Mouse (Mus musculus) kidney, embryonic 15.5 days (tissue): ENCODE results near the gene Samsn1. TPM values are rescaled to one million over a fixed set of nuclear protein-coding genes. Genes with fewer than 3 reads are reported as not detected.
"Not testable (repeated sequence)": the region's sequence is repeated elsewhere in the genome, so short reads cannot be mapped to it uniquely, and the experiment has no call there.

Experiments used
- ATAC-seq: fragments of 200-750 bp; cut with Nextera tagmentation; replicated peaks from 2 replicates; pipeline ENCODE4 v1.8.0; 2017; ENCODE audit warnings: moderate TSS enrichment; ENCODE audit not compliant: low FRiP score
- H3K27ac ChIP-seq: fragments of 300-500 bp; sonication (generic); 2 replicates; pipeline ENCODE4 v1.5.1; 2015; ENCODE audit warnings: mild to moderate bottlenecking, inconsistent platforms
- H3K27me3 ChIP-seq: fragments of 300-500 bp; sonication (generic); 2 replicates; pipeline ENCODE4 v1.6.1; 2015; ENCODE audit warnings: inconsistent platforms
- H3K36me3 ChIP-seq: fragments of 300-500 bp; sonication (generic); 2 replicates; pipeline ENCODE4 v1.6.1; 2015; ENCODE audit warnings: inconsistent platforms
- H3K4me1 ChIP-seq: fragments of 300-500 bp; sonication (generic); 2 replicates; pipeline ENCODE4 v1.6.1; 2015; ENCODE audit warnings: inconsistent platforms
- H3K4me2 ChIP-seq: fragments of 300-500 bp; sonication (generic); 2 replicates; pipeline ENCODE4 v1.6.1; 2015; ENCODE audit warnings: moderate library complexity, mild to moderate bottlenecking, inconsistent platforms
- H3K4me3 ChIP-seq: fragments of 300-500 bp; sonication (generic); replicated peaks from 2 replicates; pipeline ENCODE4 v1.5.1; 2015; ENCODE audit warnings: mild to moderate bottlenecking, inconsistent platforms
- H3K9ac ChIP-seq: fragments of 300-500 bp; sonication (generic); 2 replicates; pipeline ENCODE4 v1.6.1; 2015; ENCODE audit warnings: mild to moderate bottlenecking, inconsistent platforms
- H3K9me3 ChIP-seq: fragments of 300-500 bp; sonication (generic); replicated peaks from 2 replicates; pipeline ENCODE4 v1.6.1; 2016; ENCODE audit warnings: inconsistent platforms
- WGBS: fragments of 180-500 bp; shearing (Covaris S2); methylation state at CpG from one replicate; pipeline ENCODE4 v1.1.7; 2015; ENCODE audit warnings: mixed read lengths; 5-methylcytosine and 5-hydroxymethylcytosine counted together
- polyA plus RNA-seq: library from polyadenylated mRNA; unstranded; fragments of >200 nt; fragmentation: Nextera tagmentation; extraction: Ambion mirVana; gene quantifications from 2 replicates; pipeline ENCODE4 v1.2.1, GENCODE M21; 2015

Samsn1 gene
- polyA plus RNA-seq, 1 experiment from 2014 or later: 3.5 TPM

- H3K4me1 ChIP-seq, H3K27me3 ChIP-seq, H3K9me3 ChIP-seq, H3K4me2 ChIP-seq, H3K36me3 ChIP-seq, H3K9ac ChIP-seq, H3K4me3 ChIP-seq, H3K27ac ChIP-seq, ATAC-seq: not testable (repeated sequence)
Measured at GRCm38 (mm10) chr16:75826949-75827348, 195.1 kb downstream of the Samsn1 start.

GRCm38 (mm10) chr16:75826498-75826897, 195.6 kb downstream of the Samsn1 start:
- ATAC-seq: no peak
- Histone ChIP-seq H3K36me3 (no peaks in the 10 kb centered on the region), H3K27ac (no peak overlapping the region), H3K4me2 (no peak overlapping the region), H3K9me3 (no peaks in the 10 kb centered on the region), H3K4me1 (no peaks in the 10 kb centered on the region), H3K9ac (no peak overlapping the region), H3K27me3 (no peaks in the 10 kb centered on the region), H3K4me3 (no peak overlapping the region)

GRCm38 (mm10) chr16:75823226-75823625, 198.9 kb downstream of the Samsn1 start:
- ATAC-seq: no peak
- Histone ChIP-seq H3K4me2 (no peak overlapping the region), H3K27me3 (no peaks in the 10 kb centered on the region), H3K4me3 (no peak overlapping the region), H3K4me1 (no peaks in the 10 kb centered on the region), H3K36me3 (no peaks in the 10 kb centered on the region), H3K9me3 (no peaks in the 10 kb centered on the region), H3K27ac (no peak overlapping the region), H3K9ac (no peak overlapping the region)
- 73% methylated on average over 6 of the region's 6 CpGs for WGBS

GRCm38 (mm10) chr16:75820963-75821362, 201.1 kb downstream of the Samsn1 start:
- no peaks in the 10 kb centered on the region for H3K36me3 ChIP-seq
- H3K27me3 ChIP-seq: no peaks in the 10 kb centered on the region
- no peaks in the 10 kb centered on the region for H3K4me1 ChIP-seq
- H3K4me2 ChIP-seq: no peak overlapping the region
- no peaks in the 10 kb centered on the region for H3K9me3 ChIP-seq
- no peak for ATAC-seq
- no peak overlapping the region for H3K9ac ChIP-seq
- WGBS: 49% methylated on average over 3 of the region's 3 CpGs
- no peak overlapping the region for H3K27ac ChIP-seq
- no peak overlapping the region for H3K4me3 ChIP-seq
